Mouse (Mus musculus): ENCODE results near the gene Ltb. TPM values are rescaled to one million over a fixed set of nuclear protein-coding genes. Genes with fewer than 3 reads are reported as not detected.

The Ltb gene
- polyA plus RNA-seq (2014; fragmentation: Illumina TruSeq; extraction: RNeasy Lipid Tissue Mini Kit (QIAGEN cat#74804); ENCODE audit: low read depth, low replicate concordance): 1.9 TPM

GRCm38 (mm10) chr17:35193881-35194843 lies at the start of gene Ltb:
TSS of gene Ltb (plus strand) at chr17:35194439.

GRCm38 (mm10) chr17:35164568-35165450 lies 29.4 kb upstream of the Ltb start, which contains the start of gene Prrc2a:
TSS of gene Prrc2a (minus strand) at chr17:35164897.

GRCm38 (mm10) chr17:35175968-35176367 lies 18.3 kb upstream of the Ltb start, which contains the start of gene Aif1:
TSS of gene Aif1 (minus strand) at chr17:35176068.

GRCm38 (mm10) chr17:35187959-35188610 lies 6.2 kb upstream of the Ltb start, which contains the start of gene Lst1:
TSS of gene Lst1 (minus strand) at chr17:35188439.

GRCm38 (mm10) chr17:35201787-35202186 lies 7.5 kb downstream of the Ltb start, which contains the start of gene Tnf:
TSS of gene Tnf (minus strand) at chr17:35202007.

GRCm38 (mm10) chr17:35204494-35205379 lies 10.5 kb downstream of the Ltb start, which contains the start of gene Lta:
TSS of gene Lta (minus strand) at chr17:35205351.

GRCm38 (mm10) chr17:35220156-35220952 lies 26.1 kb downstream of the Ltb start, which contains the start of gene Gm16181:
TSS of gene Gm16181 (plus strand) at chr17:35220834.

GRCm38 (mm10) chr17:35233114-35233980 lies 39.1 kb downstream of the Ltb start, which contains the start of gene Atp6v1g2:
TSS of gene Atp6v1g2 (plus strand) at chr17:35233660.

GRCm38 (mm10) chr17:35235614-35236389 lies 41.6 kb downstream of the Ltb start, which contains the start of gene Nfkbil1:
TSS of gene Nfkbil1 (minus strand) at chr17:35235792.

GRCm38 (mm10) chr17:35241305-35242014 lies 47.2 kb downstream of the Ltb start, which contains the start of gene Ddx39b:
TSS of gene Ddx39b (plus strand) at chr17:35241746.

Other genes with a start within 250 kb of the Ltb start
- 47.9 TPM for gene Hspa1b, start 235.2 kb upstream of the Ltb start, polyA plus RNA-seq (2014; fragmentation: Illumina TruSeq; extraction: RNeasy Lipid Tissue Mini Kit (QIAGEN cat#74804); ENCODE audit: low read depth, low replicate concordance)
- not detected for gene Gm20481, start 224.5 kb upstream of the Ltb start, polyA plus RNA-seq (2014; fragmentation: Illumina TruSeq; extraction: RNeasy Lipid Tissue Mini Kit (QIAGEN cat#74804); ENCODE audit: low read depth, low replicate concordance)
- 24.3 TPM for gene Hspa1a, start 222.3 kb upstream of the Ltb start, polyA plus RNA-seq (2014; fragmentation: Illumina TruSeq; extraction: RNeasy Lipid Tissue Mini Kit (QIAGEN cat#74804); ENCODE audit: low read depth, low replicate concordance)
- gene Hspa1l, start 221.7 kb upstream of the Ltb start, polyA plus RNA-seq (2014; fragmentation: Illumina TruSeq; extraction: RNeasy Lipid Tissue Mini Kit (QIAGEN cat#74804); ENCODE audit: low read depth, low replicate concordance): 12.0 TPM
- 23.4 TPM for gene Lsm2, start 212.6 kb upstream of the Ltb start, polyA plus RNA-seq (2014; fragmentation: Illumina TruSeq; extraction: RNeasy Lipid Tissue Mini Kit (QIAGEN cat#74804); ENCODE audit: low read depth, low replicate concordance)
- 62.8 TPM for gene Vars, start 193.5 kb upstream of the Ltb start, polyA plus RNA-seq (2014; fragmentation: Illumina TruSeq; extraction: RNeasy Lipid Tissue Mini Kit (QIAGEN cat#74804); ENCODE audit: low read depth, low replicate concordance)
- gene Vwa7, start 177.9 kb upstream of the Ltb start, polyA plus RNA-seq (2014; fragmentation: Illumina TruSeq; extraction: RNeasy Lipid Tissue Mini Kit (QIAGEN cat#74804); ENCODE audit: low read depth, low replicate concordance): 0.96 TPM
- gene Sapcd1, start 166.4 kb upstream of the Ltb start, polyA plus RNA-seq (2014; fragmentation: Illumina TruSeq; extraction: RNeasy Lipid Tissue Mini Kit (QIAGEN cat#74804); ENCODE audit: low read depth, low replicate concordance): 2.9 TPM
- gene Msh5, start 147.7 kb upstream of the Ltb start, polyA plus RNA-seq (2014; fragmentation: Illumina TruSeq; extraction: RNeasy Lipid Tissue Mini Kit (QIAGEN cat#74804); ENCODE audit: low read depth, low replicate concordance): 4.2 TPM
- 127 TPM for gene Clic1, start 144.5 kb upstream of the Ltb start, polyA plus RNA-seq (2014; fragmentation: Illumina TruSeq; extraction: RNeasy Lipid Tissue Mini Kit (QIAGEN cat#74804); ENCODE audit: low read depth, low replicate concordance)
- 43.7 TPM for gene Ddah2, start 135.4 kb upstream of the Ltb start, polyA plus RNA-seq (2014; fragmentation: Illumina TruSeq; extraction: RNeasy Lipid Tissue Mini Kit (QIAGEN cat#74804); ENCODE audit: low read depth, low replicate concordance)
- 2.2 TPM for gene Ly6g6c, start 129.1 kb upstream of the Ltb start, polyA plus RNA-seq (2014; fragmentation: Illumina TruSeq; extraction: RNeasy Lipid Tissue Mini Kit (QIAGEN cat#74804); ENCODE audit: low read depth, low replicate concordance)
- gene Mpig6b, start 128.3 kb upstream of the Ltb start, polyA plus RNA-seq (2014; fragmentation: Illumina TruSeq; extraction: RNeasy Lipid Tissue Mini Kit (QIAGEN cat#74804); ENCODE audit: low read depth, low replicate concordance): 2.4 TPM
- 8.2 TPM for gene Ly6g6e, start 117.5 kb upstream of the Ltb start, polyA plus RNA-seq (2014; fragmentation: Illumina TruSeq; extraction: RNeasy Lipid Tissue Mini Kit (QIAGEN cat#74804); ENCODE audit: low read depth, low replicate concordance)
- 14.6 TPM for gene Ly6g6d, start 116.4 kb upstream of the Ltb start, polyA plus RNA-seq (2014; fragmentation: Illumina TruSeq; extraction: RNeasy Lipid Tissue Mini Kit (QIAGEN cat#74804); ENCODE audit: low read depth, low replicate concordance)
- gene Ly6g6f, start 108.8 kb upstream of the Ltb start, polyA plus RNA-seq (2014; fragmentation: Illumina TruSeq; extraction: RNeasy Lipid Tissue Mini Kit (QIAGEN cat#74804); ENCODE audit: low read depth, low replicate concordance): not detected
- 106 TPM for gene Abhd16a, start 105.2 kb upstream of the Ltb start, polyA plus RNA-seq (2014; fragmentation: Illumina TruSeq; extraction: RNeasy Lipid Tissue Mini Kit (QIAGEN cat#74804); ENCODE audit: low read depth, low replicate concordance)
- 1,353 TPM for gene Ly6g5c, start 86.2 kb upstream of the Ltb start, polyA plus RNA-seq (2014; fragmentation: Illumina TruSeq; extraction: RNeasy Lipid Tissue Mini Kit (QIAGEN cat#74804); ENCODE audit: low read depth, low replicate concordance)
- 1,252 TPM for gene Ly6g5b, start 79.0 kb upstream of the Ltb start, polyA plus RNA-seq (2014; fragmentation: Illumina TruSeq; extraction: RNeasy Lipid Tissue Mini Kit (QIAGEN cat#74804); ENCODE audit: low read depth, low replicate concordance)
- gene Gpank1, start 73.0 kb upstream of the Ltb start, polyA plus RNA-seq (2014; fragmentation: Illumina TruSeq; extraction: RNeasy Lipid Tissue Mini Kit (QIAGEN cat#74804); ENCODE audit: low read depth, low replicate concordance): 14.5 TPM
- gene Csnk2b, start 72.4 kb upstream of the Ltb start, polyA plus RNA-seq (2014; fragmentation: Illumina TruSeq; extraction: RNeasy Lipid Tissue Mini Kit (QIAGEN cat#74804); ENCODE audit: low read depth, low replicate concordance): 234 TPM
- 15.2 TPM for gene D17H6S53E, start 68.1 kb upstream of the Ltb start, polyA plus RNA-seq (2014; fragmentation: Illumina TruSeq; extraction: RNeasy Lipid Tissue Mini Kit (QIAGEN cat#74804); ENCODE audit: low read depth, low replicate concordance)
- gene Apom, start 62.4 kb upstream of the Ltb start, polyA plus RNA-seq (2014; fragmentation: Illumina TruSeq; extraction: RNeasy Lipid Tissue Mini Kit (QIAGEN cat#74804); ENCODE audit: low read depth, low replicate concordance): not detected
- gene Bag6, start 59.3 kb upstream of the Ltb start, polyA plus RNA-seq (2014; fragmentation: Illumina TruSeq; extraction: RNeasy Lipid Tissue Mini Kit (QIAGEN cat#74804); ENCODE audit: low read depth, low replicate concordance): 130 TPM
- gene Prrc2a, start 29.5 kb upstream of the Ltb start, polyA plus RNA-seq (2014; fragmentation: Illumina TruSeq; extraction: RNeasy Lipid Tissue Mini Kit (QIAGEN cat#74804); ENCODE audit: low read depth, low replicate concordance): 229 TPM
- gene Aif1, start 18.4 kb upstream of the Ltb start, polyA plus RNA-seq (2014; fragmentation: Illumina TruSeq; extraction: RNeasy Lipid Tissue Mini Kit (QIAGEN cat#74804); ENCODE audit: low read depth, low replicate concordance): 21.1 TPM
- 11.5 TPM for gene Lst1, start 6.0 kb upstream of the Ltb start, polyA plus RNA-seq (2014; fragmentation: Illumina TruSeq; extraction: RNeasy Lipid Tissue Mini Kit (QIAGEN cat#74804); ENCODE audit: low read depth, low replicate concordance)
- 0.61 TPM for gene Tnf, start 7.6 kb downstream of the Ltb start, polyA plus RNA-seq (2014; fragmentation: Illumina TruSeq; extraction: RNeasy Lipid Tissue Mini Kit (QIAGEN cat#74804); ENCODE audit: low read depth, low replicate concordance)
- not detected for gene Lta, start 10.9 kb downstream of the Ltb start, polyA plus RNA-seq (2014; fragmentation: Illumina TruSeq; extraction: RNeasy Lipid Tissue Mini Kit (QIAGEN cat#74804); ENCODE audit: low read depth, low replicate concordance)
- 1.2 TPM for gene Gm16181, start 26.4 kb downstream of the Ltb start, polyA plus RNA-seq (2014; fragmentation: Illumina TruSeq; extraction: RNeasy Lipid Tissue Mini Kit (QIAGEN cat#74804); ENCODE audit: low read depth, low replicate concordance)
- gene Atp6v1g2, start 39.2 kb downstream of the Ltb start, polyA plus RNA-seq (2014; fragmentation: Illumina TruSeq; extraction: RNeasy Lipid Tissue Mini Kit (QIAGEN cat#74804); ENCODE audit: low read depth, low replicate concordance): 22.6 TPM
- 16.9 TPM for gene Nfkbil1, start 41.4 kb downstream of the Ltb start, polyA plus RNA-seq (2014; fragmentation: Illumina TruSeq; extraction: RNeasy Lipid Tissue Mini Kit (QIAGEN cat#74804); ENCODE audit: low read depth, low replicate concordance)
- 177 TPM for gene Ddx39b, start 47.3 kb downstream of the Ltb start, polyA plus RNA-seq (2014; fragmentation: Illumina TruSeq; extraction: RNeasy Lipid Tissue Mini Kit (QIAGEN cat#74804); ENCODE audit: low read depth, low replicate concordance)
- 739 TPM for gene H2-D1, start 68.3 kb downstream of the Ltb start, polyA plus RNA-seq (2014; fragmentation: Illumina TruSeq; extraction: RNeasy Lipid Tissue Mini Kit (QIAGEN cat#74804); ENCODE audit: low read depth, low replicate concordance)
- gene H2-Q1, start 126.0 kb downstream of the Ltb start, polyA plus RNA-seq (2014; fragmentation: Illumina TruSeq; extraction: RNeasy Lipid Tissue Mini Kit (QIAGEN cat#74804); ENCODE audit: low read depth, low replicate concordance): not detected
- gene H2-Q2, start 147.8 kb downstream of the Ltb start, polyA plus RNA-seq (2014; fragmentation: Illumina TruSeq; extraction: RNeasy Lipid Tissue Mini Kit (QIAGEN cat#74804); ENCODE audit: low read depth, low replicate concordance): 3.6 TPM
- 52.9 TPM for gene H2-Q4, start 185.2 kb downstream of the Ltb start, polyA plus RNA-seq (2014; fragmentation: Illumina TruSeq; extraction: RNeasy Lipid Tissue Mini Kit (QIAGEN cat#74804); ENCODE audit: low read depth, low replicate concordance)
- 27.5 TPM for gene H2-Q6, start 230.4 kb downstream of the Ltb start, polyA plus RNA-seq (2014; fragmentation: Illumina TruSeq; extraction: RNeasy Lipid Tissue Mini Kit (QIAGEN cat#74804); ENCODE audit: low read depth, low replicate concordance)
- 30.0 TPM for gene H2-Q7, start 244.7 kb downstream of the Ltb start, polyA plus RNA-seq (2014; fragmentation: Illumina TruSeq; extraction: RNeasy Lipid Tissue Mini Kit (QIAGEN cat#74804); ENCODE audit: low read depth, low replicate concordance)

Data from adipose tissue, adult 10 weeks (tissue).